Mouse (Mus musculus): ENCODE measurements around the gene Parp2.
"Not testable (repeated sequence)": the region's sequence is repeated elsewhere in the genome, so short reads cannot be mapped to it uniquely, and the experiment has no call there.

The Parp2 gene

DNA sequence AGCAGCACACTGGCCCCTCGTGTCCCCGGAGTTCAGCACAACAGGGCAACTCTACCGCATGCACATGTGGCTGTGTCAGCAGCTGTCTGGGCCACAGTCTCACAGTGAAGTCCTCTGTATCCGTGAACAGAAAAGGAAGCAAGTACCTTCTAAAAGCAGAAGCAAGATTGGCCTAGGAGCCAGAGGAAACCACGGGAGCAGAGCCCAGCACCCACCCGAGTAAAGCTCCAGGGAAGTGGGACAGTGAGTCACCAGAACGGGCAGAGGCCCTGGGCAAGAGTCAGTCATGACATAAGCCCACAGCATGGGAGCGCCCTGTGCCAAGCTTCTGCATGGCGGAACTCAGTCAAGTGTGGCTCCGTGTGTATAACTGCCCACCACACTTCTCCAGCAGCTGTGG is 26.3 kb downstream of the Parp2 start:
- DNase-seq: no peak

DNA sequence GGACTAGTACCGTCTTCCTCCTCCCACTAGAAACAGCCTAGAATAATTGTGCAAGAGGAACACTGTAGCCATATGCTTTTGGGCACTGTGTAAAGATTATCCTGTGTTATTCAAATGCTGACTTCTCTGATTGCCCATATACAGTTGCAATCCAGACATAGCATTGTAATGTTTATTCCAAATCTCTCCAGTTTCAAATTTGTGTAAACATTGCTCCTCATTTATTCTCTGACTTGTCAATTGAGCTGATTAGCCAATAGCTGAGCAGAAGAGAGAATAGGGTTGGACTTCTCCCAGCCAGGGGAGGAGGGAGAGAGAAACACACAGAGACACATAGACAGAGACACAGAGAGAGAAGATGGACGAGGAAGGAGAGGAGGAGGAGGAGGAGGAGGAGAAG is 26.8 kb downstream of the Parp2 start:
- no peak for DNase-seq

DNA sequence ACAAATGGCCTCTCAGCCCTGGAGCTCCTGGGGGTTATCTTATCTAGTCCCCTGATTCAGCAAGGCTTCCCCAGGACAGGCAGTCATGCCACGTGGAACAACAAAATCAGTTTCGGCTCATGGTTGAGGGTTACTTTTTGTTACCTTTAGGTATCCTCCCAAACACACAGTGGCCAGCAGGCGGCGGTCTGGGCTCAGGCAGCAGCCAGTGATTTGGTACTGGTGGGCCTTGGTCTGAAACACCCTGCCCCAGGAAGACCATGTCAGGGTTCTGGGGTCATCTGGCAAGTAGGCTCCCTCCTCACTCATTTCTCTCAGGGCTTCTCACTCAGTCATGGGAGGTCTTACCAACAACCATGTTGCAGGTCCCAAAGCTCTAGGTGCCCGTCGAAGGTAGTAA is 29.6 kb downstream of the Parp2 start:
- no peak for DNase-seq

DNA sequence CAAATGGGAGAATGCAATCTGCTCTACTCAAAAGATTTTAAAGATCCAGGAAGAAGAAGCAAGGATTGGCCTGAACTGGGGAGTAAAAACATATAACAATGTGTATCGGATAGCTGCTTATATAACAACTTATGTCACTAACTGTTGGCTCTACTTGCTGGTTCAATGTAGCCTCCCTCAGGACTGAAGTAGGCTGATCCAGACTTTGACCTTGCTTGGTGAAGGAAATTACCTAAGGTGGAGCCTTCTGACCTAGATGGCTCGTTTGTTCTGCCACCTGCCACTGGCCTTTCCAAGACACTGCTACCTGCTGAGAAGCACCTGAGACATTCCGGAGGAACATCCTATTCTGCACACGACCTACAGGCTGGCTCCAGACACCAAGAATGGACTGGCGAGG is 48.1 kb downstream of the Parp2 start:
- DNase-seq: no peak

DNA sequence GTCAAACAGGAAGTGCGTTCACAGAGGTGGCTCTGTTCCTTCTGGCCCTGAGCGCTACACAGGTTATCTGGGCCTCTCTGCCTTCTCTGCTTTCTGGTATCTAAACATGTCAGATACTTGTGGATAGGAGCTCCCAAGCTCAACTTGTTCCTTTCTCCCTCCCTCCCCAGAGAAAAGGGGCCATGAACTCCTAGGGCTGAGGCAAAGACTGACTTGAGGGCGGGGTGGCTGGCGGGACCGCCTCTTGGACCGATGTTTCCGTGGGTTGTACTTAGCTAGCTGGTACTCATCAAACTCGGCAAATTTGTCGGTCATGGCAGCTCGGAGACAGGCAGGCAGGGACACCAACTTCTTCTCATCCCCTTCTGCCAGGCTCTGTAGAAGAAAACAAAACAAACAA is 55.0 kb downstream of the Parp2 start:
- no peak for DNase-seq

DNA sequence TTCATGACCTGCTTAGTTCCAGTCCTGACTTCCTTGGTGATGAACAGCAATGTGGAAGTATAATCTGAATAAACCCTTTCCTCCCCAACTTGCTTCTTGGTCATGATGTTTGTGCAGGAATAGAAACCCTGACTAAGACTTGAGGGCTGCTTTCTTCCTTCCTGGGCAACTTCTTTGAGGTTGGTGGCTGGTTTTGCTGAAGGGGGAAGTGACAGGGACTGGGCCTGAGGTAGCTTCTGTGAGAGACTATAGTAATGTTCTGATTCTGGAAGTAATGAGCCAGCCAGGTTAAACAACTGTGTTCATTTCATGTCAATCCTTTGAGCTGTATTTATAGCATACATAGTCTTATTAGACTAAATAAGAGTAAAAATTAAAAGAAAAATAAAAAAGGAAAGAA is 57.4 kb downstream of the Parp2 start:
- DNase-seq: not testable (repeated sequence)

DNA sequence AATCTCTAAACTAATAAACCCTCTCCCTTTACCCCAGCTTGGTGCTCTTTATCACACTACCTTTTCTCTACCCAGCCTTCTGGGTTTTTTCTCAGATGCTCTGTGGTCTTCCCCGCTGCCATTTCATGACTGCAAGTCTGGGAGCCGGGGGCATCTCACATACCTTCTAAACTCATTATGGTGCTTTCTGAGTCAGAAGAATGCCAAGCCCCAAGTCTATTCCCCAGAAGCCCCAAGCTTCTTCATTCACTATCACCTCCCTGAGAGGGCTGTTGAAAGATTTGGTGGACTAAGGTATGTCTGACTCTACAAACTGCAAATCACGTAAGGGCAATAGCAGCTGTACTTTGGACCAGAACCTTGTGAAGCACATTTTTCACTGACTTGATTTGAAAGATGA is 59.3 kb downstream of the Parp2 start:
- no peak for DNase-seq

DNA sequence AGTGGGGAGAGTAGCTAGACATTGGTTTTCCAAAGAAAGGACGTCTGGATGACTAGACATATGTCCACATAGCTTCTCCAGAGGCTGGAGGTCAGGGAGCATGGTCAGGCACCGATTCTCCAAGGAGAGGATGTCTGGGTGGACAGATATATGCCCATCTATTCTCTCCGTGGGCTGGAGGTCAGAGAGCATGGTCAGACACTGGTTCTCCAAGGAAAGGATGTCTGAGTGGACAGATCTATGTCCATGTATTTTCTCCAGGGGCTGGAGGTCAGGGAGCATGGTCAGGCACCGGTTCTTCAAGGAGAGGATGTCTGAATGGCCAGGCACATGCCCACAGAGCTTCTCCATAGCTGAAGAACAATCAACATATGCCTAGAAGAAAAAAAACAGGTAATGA is 60.6 kb downstream of the Parp2 start:
- no peak for DNase-seq

DNA sequence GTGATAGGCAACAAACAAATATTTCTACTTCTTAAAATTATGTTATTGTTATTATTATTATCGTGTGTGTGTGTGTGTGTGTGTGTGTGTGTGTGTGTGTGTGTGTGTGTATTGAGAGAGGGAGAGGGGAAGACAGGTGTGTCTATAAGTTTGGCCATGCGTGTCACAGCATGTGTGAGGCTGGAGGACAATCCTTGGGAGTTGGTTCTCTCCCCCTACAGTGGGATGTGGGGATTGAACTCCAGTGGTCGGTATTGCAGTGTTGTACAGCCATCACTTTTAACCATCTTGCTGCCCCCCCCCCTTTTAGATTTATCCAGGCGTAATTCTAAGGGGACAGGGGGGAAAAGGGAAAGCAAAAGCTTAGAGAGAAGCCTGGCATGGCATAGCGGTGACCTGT is 61.0 kb downstream of the Parp2 start:
- DNase-seq: no peak

DNA sequence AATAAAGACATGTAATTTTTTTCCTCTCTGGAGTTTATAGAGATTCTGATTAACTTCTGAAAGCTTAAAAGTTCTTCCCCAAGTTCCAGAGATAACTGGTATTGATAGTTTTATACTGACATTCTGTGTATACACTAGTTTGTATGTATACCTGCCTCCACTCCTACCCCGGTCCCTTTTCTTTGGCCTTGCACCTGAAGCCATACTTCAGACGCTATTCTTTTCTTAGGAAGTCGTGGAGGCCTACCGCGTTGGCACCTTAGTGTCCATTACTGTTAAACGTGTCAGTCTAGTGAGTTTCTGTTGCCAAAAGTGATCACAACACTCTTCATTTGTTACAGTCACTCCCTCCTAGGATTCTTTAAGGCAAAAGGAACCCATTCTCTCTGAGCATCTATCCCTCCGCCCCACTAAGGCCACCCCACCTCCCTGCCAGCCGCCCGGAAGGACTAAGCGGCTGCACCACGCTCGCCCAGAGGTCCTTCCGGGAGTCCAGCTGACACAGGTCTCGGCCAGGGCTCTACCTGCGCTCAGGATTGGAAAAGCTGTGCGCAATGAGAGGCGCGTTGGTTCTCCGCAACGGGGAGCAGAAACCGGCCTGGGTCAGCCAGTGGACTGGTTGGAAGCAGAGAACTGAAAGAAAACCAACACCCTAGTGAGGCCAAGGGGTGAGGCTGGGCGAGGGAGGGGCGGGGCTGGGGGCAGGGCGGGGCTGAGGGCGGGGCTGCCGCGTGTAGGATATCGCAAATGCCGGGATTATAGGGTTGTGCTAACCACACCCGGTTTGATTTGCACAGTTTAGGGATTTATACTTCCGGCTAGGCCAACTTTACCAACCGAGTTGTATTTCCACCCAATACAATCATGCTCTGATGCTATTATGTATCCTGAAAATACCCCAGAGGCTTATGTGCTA is 62.5 kb downstream of the Parp2 start, which contains the start of gene Tep1:
Tep1 (minus strand) TSS at position 672 of the 916 bp plus-strand sequence.
- peak; percentile 33 to 41 for DNase-seq

DNA sequence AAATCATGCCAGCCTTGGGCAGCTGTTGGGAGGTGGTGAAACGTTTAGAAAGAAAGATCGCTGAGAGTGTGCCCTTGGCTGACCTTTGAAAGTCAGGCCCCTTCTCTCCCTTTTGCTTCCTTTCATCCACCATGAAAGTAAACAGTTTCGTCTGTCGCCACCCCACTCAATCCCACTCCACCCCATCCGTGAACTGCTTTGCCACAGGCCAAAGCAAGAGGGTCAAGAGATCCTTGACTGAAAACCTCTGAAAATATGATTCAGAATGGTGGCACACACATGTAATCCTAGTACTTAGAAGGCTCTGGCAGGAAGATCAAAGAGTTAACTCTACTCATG is 63.1 kb downstream of the Parp2 start:
- no peak for DNase-seq

Data from thymus, adult 18-20 months (tissue).